8 mouse cellular contexts compared by ENCODE assay signal in genomic region chr8:111678111-111678510, GRCm38 (mm10). TPM values are rescaled to one million over a fixed set of nuclear protein-coding genes. Genes with fewer than 3 reads are reported as not detected.
A peak's percentile ranks its signal among the peaks of the same experiment; 100 is the strongest.
DNase-seq lines count a peak whose midpoint lies in the region; ATAC-seq and TF ChIP-seq lines count a peak whose summit lies in the region.
"Had no signal": no experiment of that assay in that cellular context is flagged by ENCODE, and none has a peak within 500 bp of the region (broad histone marks: within the 10 kb centered on the region; RNA-seq: fewer than 3 reads in every experiment).

No protein-coding gene starts in this region.

- no peak for TF ChIP-seq EP300 in liver, embryonic 14.5 days (IDR thresholded peaks at IDR 0.05; ENCODE audit: low read depth)

- TF ChIP-seq CTCF in liver, embryonic 14.5 days (IDR thresholded peaks at IDR 0.05; ENCODE audit: low read depth) = peak; percentile 76

- no peak overlapping the region for H3K9ac ChIP-seq in ES-E14 (ENCODE audit: insufficient read depth, low read depth, low read length, poor library complexity, severe bottlenecking)
- no peak overlapping the region for H3K9ac ChIP-seq in forebrain, embryonic 14.5 days (ENCODE audit: low read length)
- no peak overlapping the region for H3K9ac ChIP-seq in kidney, embryonic 14.5 days (ENCODE audit: low read depth, low read length)
- H3K9ac ChIP-seq in liver, embryonic 14.5 days (replicated peaks) = no peak overlapping the region
- H3K9ac ChIP-seq: heart, embryonic 15.5 days had no signal

- in situ Hi-C loops in ES-E14 (cut with MboI; ENCODE audit: low sequenced_read_pairs in 2 of 2, unreplicated experiment in 2 of 2) = no loop called here

- ATAC-seq in forebrain, embryonic 14.5 days = peak; percentile 44; the same call in 1 of the 2 replicates
- peak; percentile 51; the same call in 1 of the 2 replicates for ATAC-seq in kidney, embryonic 14.5 days (ENCODE audit: low FRiP score, low TSS enrichment)
- ATAC-seq in liver, embryonic 14.5 days (ENCODE audit: insufficient read depth) = 0 out of 2 replicates have a peak, but pooled peaks have one; percentile 23

- no peak overlapping the region for H3K4me2 ChIP-seq in forebrain, embryonic 14.5 days (ENCODE audit: low read length)
- H3K4me2 ChIP-seq in kidney, embryonic 14.5 days (replicated peaks; ENCODE audit: low read depth, low read length) = no peak overlapping the region
- H3K4me2 ChIP-seq in liver, embryonic 14.5 days (ENCODE audit: low read depth) = no peak overlapping the region
- H3K4me2 ChIP-seq: heart, embryonic 15.5 days had no signal

- no peaks in the 10 kb centered on the region for H3K36me3 ChIP-seq in ES-E14 (ENCODE audit: control insufficient read depth, insufficient read depth, low read length, poor library complexity, severe bottlenecking)
- no peaks in the 10 kb centered on the region for H3K36me3 ChIP-seq in forebrain, embryonic 14.5 days (ENCODE audit: control insufficient read depth, insufficient read depth, low read length)
- H3K36me3 ChIP-seq in kidney, embryonic 14.5 days (ENCODE audit: control insufficient read depth, insufficient read depth, low read length) = no peaks in the 10 kb centered on the region
- no peaks in the 10 kb centered on the region for H3K36me3 ChIP-seq in liver, embryonic 14.5 days (replicated peaks; ENCODE audit: control insufficient read depth, insufficient read depth, low read depth)
- H3K36me3 ChIP-seq: heart, embryonic 15.5 days had no signal

- no peak overlapping the region for H3K4me3 ChIP-seq in ES-E14 (ENCODE audit: insufficient read depth in 1 of 2, low read depth in 1 of 2, low read length in 2 of 2, poor library complexity in 1 of 2, severe bottlenecking in 1 of 2)
- no peak overlapping the region for H3K4me3 ChIP-seq in forebrain, embryonic 14.5 days (ENCODE audit: low read depth, low read length)
- H3K4me3 ChIP-seq in kidney, embryonic 14.5 days (ENCODE audit: low read length) = no peak overlapping the region
- no peak overlapping the region for H3K4me3 ChIP-seq in liver, embryonic 14.5 days (ENCODE audit: insufficient read depth in 1 of 2, low read depth in 2 of 2, low read length in 2 of 2)
- H3K4me3 ChIP-seq: heart, embryonic 15.5 days had no signal

- DNase-seq in B cell, adult 2 months = peak; percentile 67 to 74
- peak; percentile 65 for DNase-seq in ES-E14 (ENCODE audit: low read depth, low spot score)
- peak; percentile 60 for DNase-seq in c-Kit-positive CD71-positive TER-119-positive erythroid progenitor cells, embryonic 14.5 days (ENCODE audit: low spot score)
- DNase-seq in forebrain, embryonic 14.5 days (ENCODE audit: low spot score) = peak; percentile 86
- peak; percentile 26 to 39 (median 31) for DNase-seq in liver, embryonic 14.5 days (ENCODE audit: low read depth in 3 of 3, low spot score in 3 of 3)
- peak; percentile 79 for DNase-seq in retina, postnatal 1 day

- no peak overlapping the region for H3K27ac ChIP-seq in ES-E14 (ENCODE audit: insufficient read depth, low read depth, low read length, poor library complexity, severe bottlenecking)
- no peak overlapping the region for H3K27ac ChIP-seq in forebrain, embryonic 14.5 days (ENCODE audit: low read depth, low read length)
- H3K27ac ChIP-seq in kidney, embryonic 14.5 days (ENCODE audit: low read depth, low read length) = no peak overlapping the region
- H3K27ac ChIP-seq in liver, embryonic 14.5 days = no peak overlapping the region
- H3K27ac ChIP-seq: heart, embryonic 15.5 days had no signal

- no peaks in the 10 kb centered on the region for H3K9me3 ChIP-seq in ES-E14 (ENCODE audit: control insufficient read depth, insufficient read depth, low read depth, low read length)
- no peaks in the 10 kb centered on the region for H3K9me3 ChIP-seq in forebrain, embryonic 14.5 days (replicated peaks; ENCODE audit: control insufficient read depth, low read length)
- peaks cover 3% of the 10 kb centered on the region; the same call in 1 of the 2 replicates for H3K9me3 ChIP-seq in kidney, embryonic 14.5 days (ENCODE audit: control insufficient read depth, low read length)
- no peaks in the 10 kb centered on the region; the same call in 1 of the 2 replicates for H3K9me3 ChIP-seq in liver, embryonic 14.5 days (ENCODE audit: control insufficient read depth, low read length)
- H3K9me3 ChIP-seq: heart, embryonic 15.5 days had no signal

- WGBS in forebrain, embryonic 14.5 days = 25% methylated on average over 3 of the region's 3 CpGs
- 36% methylated on average over 3 of the region's 3 CpGs for WGBS in kidney, embryonic 14.5 days
- 8% methylated on average over 3 of the region's 3 CpGs for WGBS in liver, embryonic 14.5 days (ENCODE audit: insufficient replicate concordance)

- H3K4me1 ChIP-seq in ES-E14 (ENCODE audit: control insufficient read depth in 2 of 2, insufficient read depth in 2 of 2, low read length in 2 of 2, poor library complexity in 1 of 2) = no peaks in the 10 kb centered on the region
- no peaks in the 10 kb centered on the region for H3K4me1 ChIP-seq in forebrain, embryonic 14.5 days (ENCODE audit: control insufficient read depth, insufficient read depth, low read length)
- 0 out of 2 replicates have a peak, but pooled peaks cover 3% of the 10 kb centered on the region for H3K4me1 ChIP-seq in kidney, embryonic 14.5 days (ENCODE audit: control insufficient read depth, insufficient read depth, low read length)
- H3K4me1 ChIP-seq in liver, embryonic 14.5 days (replicated peaks; ENCODE audit: control insufficient read depth in 2 of 2, insufficient read depth in 2 of 2, low read length in 1 of 2) = no peaks in the 10 kb centered on the region; a peak in 1 of 4 replicates
- H3K4me1 ChIP-seq: heart, embryonic 15.5 days had no signal

- no peaks in the 10 kb centered on the region for H3K27me3 ChIP-seq in forebrain, embryonic 14.5 days (replicated peaks; ENCODE audit: control insufficient read depth, insufficient read depth, low read length)
- no peaks in the 10 kb centered on the region for H3K27me3 ChIP-seq in kidney, embryonic 14.5 days (ENCODE audit: control insufficient read depth, insufficient read depth, low read length)
- H3K27me3 ChIP-seq in liver, embryonic 14.5 days (ENCODE audit: control insufficient read depth, insufficient read depth, low read length) = no peaks in the 10 kb centered on the region; the same call in 1 of the 2 replicates
- H3K27me3 ChIP-seq: heart, embryonic 15.5 days had no signal

TF ChIP-seq in ES-E14, 5 proteins besides CTCF, POLR2A, EP300 and RAD21:
- TF ChIP-seq ZC3H11A (IDR thresholded peaks at IDR 0.05; ENCODE audit: borderline replicate concordance, low read depth, low read length) = peak; percentile 51; the same call in 1 of the 2 replicates
- TF ChIP-seq ZNF384 (IDR thresholded peaks at IDR 0.05; ENCODE audit: low read depth, low read length) = no peak
- TF ChIP-seq HCFC1 (IDR thresholded peaks at IDR 0.05; ENCODE audit: borderline replicate concordance, insufficient read depth, low read length) = no peak
- TF ChIP-seq MAFK (IDR thresholded peaks at IDR 0.05; ENCODE audit: insufficient read depth, low read depth, low read length) = no peak
TF ChIP-seq in ES-E14: peak in this region for 1.

RNA-seq across cellular contexts. Expression of gene Ctrb1, which starts 12.7 kb away (rescaled TPM):
- 0.22 and 0.48 TPM in 2 replicates for total RNA-seq in ES-E14 (2012; rRNA removed)
- not detected in 2 replicates for polyA plus RNA-seq in forebrain, embryonic 14.5 days (2014; fragmentation: Nextera tagmentation; extraction: Ambion mirVana)
- polyA plus RNA-seq in kidney, embryonic 14.5 days (2014; fragmentation: Nextera tagmentation; extraction: Ambion mirVana) = not detected in 2 replicates
- 2.5 and 2.9 TPM in 2 replicates for polyA plus RNA-seq in liver, embryonic 14.5 days (2012; rRNA removed)
- polyA plus RNA-seq in liver, embryonic 14.5 days (2014; fragmentation: Nextera tagmentation; extraction: Ambion mirVana) = 1.5 TPM in 1 of 2 replicates, not detected in the other

RNA-seq across cellular contexts. Expression of gene Zfp1, which starts 34.9 kb away (rescaled TPM):
- 18.0 and 18.7 TPM in 2 replicates for total RNA-seq in ES-E14 (2012; rRNA removed)
- 26.1 and 32.9 TPM in 2 replicates for polyA plus RNA-seq in forebrain, embryonic 14.5 days (2014; fragmentation: Nextera tagmentation; extraction: Ambion mirVana)
- polyA plus RNA-seq in kidney, embryonic 14.5 days (2014; fragmentation: Nextera tagmentation; extraction: Ambion mirVana) = 23.3 and 24.8 TPM in 2 replicates
- 2.7 and 3.9 TPM in 2 replicates for polyA plus RNA-seq in liver, embryonic 14.5 days (2012; rRNA removed)
- 4.0 and 4.4 TPM in 2 replicates for polyA plus RNA-seq in liver, embryonic 14.5 days (2014; fragmentation: Nextera tagmentation; extraction: Ambion mirVana)

RNA-seq across cellular contexts. Expression of gene Ldhd, which starts 47.9 kb away (rescaled TPM):
- total RNA-seq in ES-E14 (2012; rRNA removed) = 0.49 and 1.5 TPM in 2 replicates
- 0.20 and 0.22 TPM in 2 replicates for polyA plus RNA-seq in forebrain, embryonic 14.5 days (2014; fragmentation: Nextera tagmentation; extraction: Ambion mirVana)
- 0.53 and 0.99 TPM in 2 replicates for polyA plus RNA-seq in kidney, embryonic 14.5 days (2014; fragmentation: Nextera tagmentation; extraction: Ambion mirVana)
- polyA plus RNA-seq in liver, embryonic 14.5 days (2012; rRNA removed) = 0.10 and 0.13 TPM in 2 replicates
- polyA plus RNA-seq in liver, embryonic 14.5 days (2014; fragmentation: Nextera tagmentation; extraction: Ambion mirVana) = 0.09 TPM in 1 of 2 replicates, not detected in the other

Comparison
In these comparisons a context has a peak if more than half of its experiments do, and no peak if none do; other contexts are left out.
1. DNase-seq: peak in every context shown above with its lines; median percentile 86 in forebrain, embryonic 14.5 days; 79 in retina, postnatal 1 day; 70 in B cell, adult 2 months; 65 in ES-E14; 60 in c-Kit-positive CD71-positive TER-119-positive erythroid progenitor cells, embryonic 14.5 days; 31 in liver, embryonic 14.5 days.